Mouse (Mus musculus) liver, embryonic 16.5 days (tissue): ENCODE data around the gene Gga3. TPM values are rescaled to one million over a fixed set of nuclear protein-coding genes. Genes with fewer than 3 reads are reported as not detected.

Experiments used
- ATAC-seq: fragments of 200-750 bp; cut with Nextera tagmentation; 2 replicates; pipeline ENCODE4 v1.8.0; 2017; ENCODE audit warnings: low read depth, mild to moderate bottlenecking, moderate number of reproducible peaks, moderate library complexity
- H3K27ac ChIP-seq: fragments of 300-500 bp; sonication (generic); 2 replicates; pipeline ENCODE4 v1.5.1; 2014; ENCODE audit warnings: mild to moderate bottlenecking, low read length
- H3K27me3 ChIP-seq: fragments of 300-500 bp; sonication (generic); 2 replicates; pipeline ENCODE4 v1.6.1; 2014; ENCODE audit warnings: low read depth, low read length, mixed read lengths; ENCODE audit not compliant: control insufficient read depth, insufficient read depth
- H3K36me3 ChIP-seq: fragments of 300-500 bp; sonication (generic); 2 replicates; pipeline ENCODE4 v1.6.1; 2014; ENCODE audit warnings: mild to moderate bottlenecking; ENCODE audit not compliant: control insufficient read depth, insufficient read depth
- H3K4me1 ChIP-seq: fragments of 300-500 bp; sonication (generic); 2 replicates; pipeline ENCODE4 v1.6.1; 2014; ENCODE audit warnings: low read depth, low read length, mixed read lengths; ENCODE audit not compliant: control insufficient read depth
- H3K4me2 ChIP-seq: fragments of 300-500 bp; sonication (generic); 2 replicates; pipeline ENCODE4 v1.6.1; 2014; ENCODE audit warnings: low read depth, low read length, mixed read lengths
- H3K4me3 ChIP-seq: fragments of 300-500 bp; sonication (generic); 2 replicates; pipeline ENCODE4 v1.5.1; 2014; ENCODE audit warnings: low read depth, mild to moderate bottlenecking, low read length
- H3K9ac ChIP-seq: fragments of 300-500 bp; sonication (generic); 2 replicates; pipeline ENCODE4 v1.6.1; 2014; ENCODE audit warnings: low read depth, low read length
- H3K9me3 ChIP-seq: fragments of 300-500 bp; sonication (generic); replicated peaks from 2 replicates; pipeline ENCODE4 v1.6.1; 2016; ENCODE audit warnings: low read length; ENCODE audit not compliant: control insufficient read depth
- WGBS: fragments of 180-500 bp; shearing (Covaris S2); extraction: QIAGEN DNeasy Blood & Tissue Kit; methylation state at CpG from one replicate; pipeline ENCODE4 v1.1.7; 2014; ENCODE audit not compliant: insufficient replicate concordance; 5-methylcytosine and 5-hydroxymethylcytosine counted together
- polyA plus RNA-seq: library from polyadenylated mRNA; unstranded; fragments of >200 nt; fragmentation: Nextera tagmentation; extraction: Ambion mirVana; gene quantifications from 2 replicates; pipeline ENCODE4 v1.2.1, GENCODE M21; 2015

Gga3 gene
- polyA plus RNA-seq, 1 experiment from 2014 or later, result 7.9 TPM

DNA sequence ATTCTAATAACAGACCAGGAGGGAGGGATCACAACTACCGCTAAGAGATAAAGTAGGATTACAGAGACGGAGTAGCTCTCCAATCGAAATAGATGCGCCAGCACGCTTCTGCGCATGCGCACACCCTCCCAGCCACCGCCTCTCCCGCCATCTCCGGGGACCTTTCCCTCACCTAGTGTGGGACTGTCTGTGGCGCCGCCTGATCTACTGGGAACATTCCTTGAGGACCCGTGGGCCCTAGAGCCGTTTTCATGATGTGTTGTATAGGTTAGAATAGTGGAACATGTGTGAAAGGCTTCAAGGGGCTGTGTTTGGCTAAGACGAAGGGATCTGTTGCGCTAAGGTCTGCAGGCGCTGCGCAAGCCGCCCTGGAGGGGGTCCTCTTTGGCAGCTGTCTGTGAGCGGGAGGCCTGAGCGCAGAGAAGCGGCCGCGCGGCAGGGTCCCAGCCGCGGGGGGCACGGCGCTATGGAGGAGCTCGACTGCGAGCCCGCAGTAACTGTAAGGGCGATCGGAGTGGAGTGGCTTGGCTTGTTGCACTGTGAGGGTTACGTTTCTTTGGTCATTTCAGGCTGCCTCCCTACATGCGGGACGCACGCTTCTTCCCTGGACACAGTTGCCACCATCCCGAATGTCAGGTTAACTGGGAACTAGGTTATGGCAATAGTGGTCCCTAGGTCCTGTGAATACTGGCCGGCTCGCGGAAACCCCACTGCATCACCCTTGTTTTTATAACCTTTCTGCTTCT is 39.6 kb downstream of the Gga3 start, which contains the start of gene Nup85:
TSS of gene Nup85 (plus strand) at position 371 of the 746 bp plus-strand sequence.
- H3K4me1 ChIP-seq, result peaks cover 15% of the 10 kb centered on the region
- WGBS, result under 1% methylated on average over 42 of the region's 42 CpGs
- H3K4me3 ChIP-seq, result peak within 1 kb of the TSS; percentile 94

GRCm38 (mm10) chr11:115563406-115563805 is 40.4 kb downstream of the Gga3 start:
- no peaks in the 10 kb centered on the region for H3K27me3 ChIP-seq
- peaks cover 16% of the 10 kb centered on the region for H3K36me3 ChIP-seq
- no peaks in the 10 kb centered on the region for H3K9me3 ChIP-seq
- H3K4me3 ChIP-seq, result peak overlapping the region; percentile 94
- WGBS, result 45% methylated on average over 4 of the region's 4 CpGs
- peak overlapping the region; percentile 86 for H3K4me2 ChIP-seq
- H3K9ac ChIP-seq, result peak overlapping the region; percentile 64
- ATAC-seq, result no peak
- H3K4me1 ChIP-seq, result peaks cover 15% of the 10 kb centered on the region
- peak overlapping the region; percentile 94 for H3K27ac ChIP-seq

More for the DNA sequence above, 39.6 kb downstream of the Gga3 start, which contains the start of gene Nup85:
- Histone ChIP-seq H3K27me3 (no peaks in the 10 kb centered on the region), H3K4me2 (peak within 1 kb of the TSS; percentile 86), H3K9me3 (no peaks in the 10 kb centered on the region), H3K9ac (peak within 1 kb of the TSS; percentile 86), H3K27ac (peak within 1 kb of the TSS; percentile 94), H3K36me3 (peaks cover 20% of the 10 kb centered on the region)
- ATAC-seq, result peak; percentile 96

DNA sequence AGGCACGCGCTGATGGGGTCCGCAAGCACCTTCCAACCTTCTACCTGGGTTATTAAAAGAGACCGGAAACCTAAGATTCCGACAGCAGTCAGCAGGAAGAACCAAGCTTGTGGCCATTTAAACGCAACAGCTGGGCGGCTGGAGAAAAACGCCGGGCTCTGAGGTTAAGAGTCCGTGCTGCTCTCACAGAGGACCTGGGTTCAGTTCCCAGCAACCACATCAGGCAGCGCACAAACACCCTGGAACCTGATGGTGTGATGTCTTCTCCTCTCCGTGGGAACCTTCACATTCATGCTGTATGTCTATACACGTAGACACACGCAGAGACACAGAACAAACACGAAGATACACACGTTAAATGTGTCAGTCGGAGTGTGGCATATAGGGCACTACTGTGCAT is 48.1 kb downstream of the Gga3 start:
- no peak overlapping the region for H3K27ac ChIP-seq
- H3K36me3 ChIP-seq, result no peaks in the 10 kb centered on the region
- no peaks in the 10 kb centered on the region for H3K9me3 ChIP-seq
- H3K4me3 ChIP-seq, result no peak overlapping the region
- H3K4me2 ChIP-seq, result no peak overlapping the region
- no peaks in the 10 kb centered on the region for H3K27me3 ChIP-seq
- ATAC-seq, result no peak
- WGBS, result 74% methylated on average over 17 of the region's 17 CpGs
- no peaks in the 10 kb centered on the region for H3K4me1 ChIP-seq
- no peak overlapping the region for H3K9ac ChIP-seq

GRCm38 (mm10) chr11:115552783-115553182 is 51.1 kb downstream of the Gga3 start:
- no peak overlapping the region for H3K9ac ChIP-seq
- ATAC-seq, result no peak
- no peak overlapping the region for H3K4me3 ChIP-seq
- no peaks in the 10 kb centered on the region; the same call in 1 of the 2 replicates for H3K9me3 ChIP-seq
- no peaks in the 10 kb centered on the region for H3K27me3 ChIP-seq
- WGBS, result 58% methylated on average over 4 of the region's 4 CpGs
- H3K27ac ChIP-seq, result no peak overlapping the region
- no peaks in the 10 kb centered on the region for H3K36me3 ChIP-seq
- H3K4me2 ChIP-seq, result no peak overlapping the region
- no peaks in the 10 kb centered on the region for H3K4me1 ChIP-seq

- no peaks in the 10 kb centered on the region for H3K9me3 ChIP-seq
- H3K4me3 ChIP-seq, result no peak overlapping the region
- H3K27ac ChIP-seq, result no peak overlapping the region
- no peaks in the 10 kb centered on the region for H3K36me3 ChIP-seq
- no peak overlapping the region for H3K4me2 ChIP-seq
- H3K9ac ChIP-seq, result no peak overlapping the region
- no peak for ATAC-seq
- 50% methylated on average over 4 of the region's 4 CpGs for WGBS
- H3K4me1 ChIP-seq, result no peaks in the 10 kb centered on the region
- peaks cover 4% of the 10 kb centered on the region; the same call in 1 of the 2 replicates for H3K27me3 ChIP-seq
Measured at GRCm38 (mm10) chr11:115543571-115543970, 60.3 kb downstream of the Gga3 start.

GRCm38 (mm10) chr11:115538045-115538444 is 65.8 kb downstream of the Gga3 start:
- whole genome bisulfite sequencing, result 22% methylated on average over 2 of the region's 2 CpGs
- Histone ChIP-seq H3K27me3 (no peaks in the 10 kb centered on the region), H3K4me1 (peaks cover 15% of the 10 kb centered on the region), H3K9me3 (no peaks in the 10 kb centered on the region), H3K36me3 (peaks cover 11% of the 10 kb centered on the region), H3K27ac (no peak overlapping the region), H3K9ac (no peak overlapping the region), H3K4me3 (no peak overlapping the region), H3K4me2 (no peak overlapping the region)
- ATAC-seq, result no peak

- Histone ChIP-seq H3K9me3 (no peaks in the 10 kb centered on the region), H3K4me1 (peaks cover 15% of the 10 kb centered on the region), H3K27ac (peak overlapping the region; percentile 99), H3K27me3 (no peaks in the 10 kb centered on the region), H3K4me3 (peak overlapping the region; percentile 95), H3K36me3 (peaks cover 18% of the 10 kb centered on the region), H3K4me2 (peak overlapping the region; percentile 76), H3K9ac (peak overlapping the region; percentile 50)
- 82% methylated on average over 10 of the region's 10 CpGs for WGBS
- no peak for ATAC-seq
Measured at GRCm38 (mm10) chr11:115536856-115537568, 66.8 kb downstream of the Gga3 start.

GRCm38 (mm10) chr11:115536038-115536681 is 67.7 kb downstream of the Gga3 start, which contains the start of gene Sumo2:
Sumo2 (minus strand) TSS chr11:115536276.
- ATAC-seq, result peak; percentile 92
- Histone ChIP-seq H3K9ac (peak within 1 kb of the TSS; percentile 98), H3K27me3 (no peaks in the 10 kb centered on the region), H3K4me1 (peaks cover 15% of the 10 kb centered on the region), H3K36me3 (peaks cover 21% of the 10 kb centered on the region), H3K4me2 (peak within 1 kb of the TSS; percentile 81), H3K9me3 (no peaks in the 10 kb centered on the region), H3K4me3 (peak within 1 kb of the TSS; percentile 95), H3K27ac (peak within 1 kb of the TSS; percentile 99)
- WGBS, result under 1% methylated on average over 64 of the region's 70 CpGs
